In the genomic region with DNA sequence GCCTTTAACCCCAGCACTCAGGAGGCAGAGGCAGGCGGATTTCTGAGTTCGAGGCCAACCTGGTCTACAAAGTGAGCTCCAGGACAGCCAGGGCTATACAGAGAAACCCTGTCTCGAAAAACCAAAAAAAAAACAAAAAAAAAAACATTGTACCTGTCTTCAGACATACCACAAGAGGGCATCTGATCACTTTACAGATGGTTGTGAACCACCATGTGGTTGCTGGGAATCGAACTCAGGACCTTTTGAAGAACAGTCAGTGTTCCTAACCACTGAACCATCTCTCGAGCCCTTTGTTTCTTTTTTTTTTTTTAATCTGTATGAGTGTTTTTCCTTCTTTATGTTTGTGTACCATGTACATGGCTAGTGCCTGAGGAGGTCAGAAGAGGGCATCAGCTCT, we compare ENCODE assay signal across 3 mouse cellular contexts. TPM values are rescaled to one million over a fixed set of nuclear protein-coding genes. Genes with fewer than 3 reads are reported as not detected.
"Had no signal": no experiment of that assay in that cellular context is flagged by ENCODE, and none has a peak within 500 bp of the region (broad histone marks: within the 10 kb centered on the region; RNA-seq: fewer than 3 reads in every experiment).

No protein-coding gene starts in this region.

RNA-seq across cellular contexts. Expression of gene Hapln4, which starts 32.8 kb away (rescaled TPM):
- total RNA-seq: megakaryocyte progenitor cell, adult 5-6 weeks had no signal
- polyA plus RNA-seq: liver, embryonic 16.5 days; stomach, embryonic 14.5 days had no signal
